Mouse (Mus musculus) right cerebral cortex, postnatal 25 days (tissue): Measurements from ENCODE around the gene Akap5.

Experiments used
- DNase-seq: peaks from one replicate; pipeline ENCODE4 v3.0.0; 2022

Akap5 gene

GRCm38 (mm10) chr12:76369978-76370830 is 45.5 kb downstream of the Akap5 start, which contains the start of gene Zbtb1:
Gene Zbtb1 (plus strand): TSS chr12:76370266.
- peak; percentile 88 for DNase-seq

- peak; percentile 69 for DNase-seq
Observed at GRCm38 (mm10) chr12:76370831-76371571, 46.3 kb downstream of the Akap5 start.

GRCm38 (mm10) chr12:76372046-76372445 is 47.4 kb downstream of the Akap5 start:
- DNase-seq: no peak

- no peak for DNase-seq
Observed at GRCm38 (mm10) chr12:76372881-76373818, 48.5 kb downstream of the Akap5 start.

GRCm38 (mm10) chr12:76373991-76374390 is 49.3 kb downstream of the Akap5 start:
- DNase-seq: no peak

GRCm38 (mm10) chr12:76374911-76375310 is 50.2 kb downstream of the Akap5 start:
- no peak for DNase-seq

- no peak for DNase-seq
Observed at GRCm38 (mm10) chr12:76375506-76375905, 50.8 kb downstream of the Akap5 start.

- no peak for DNase-seq
Observed at GRCm38 (mm10) chr12:76376649-76377048, 52.0 kb downstream of the Akap5 start.

GRCm38 (mm10) chr12:76377059-76377458 is 52.4 kb downstream of the Akap5 start:
- DNase-seq: no peak

- no peak for DNase-seq
Observed at GRCm38 (mm10) chr12:76377726-76378125, 53.0 kb downstream of the Akap5 start.

GRCm38 (mm10) chr12:76378556-76378955 is 53.9 kb downstream of the Akap5 start:
- no peak for DNase-seq

GRCm38 (mm10) chr12:76380151-76380550 is 55.5 kb downstream of the Akap5 start:
- no peak for DNase-seq
